Mouse (Mus musculus) MN1 (cell line): ENCODE data around the gene P2rx6.
A peak's percentile ranks its signal among the peaks of the same experiment; 100 is the strongest.
"Not testable (repeated sequence)": the region's sequence is repeated elsewhere in the genome, so short reads cannot be mapped to it uniquely, and the experiment has no call there.

Experiments used
- DNase-seq: peaks from one replicate; pipeline ENCODE4 v3.0.0-alpha.2; 2016; ENCODE audit warnings: low spot score

The P2rx6 gene

GRCm38 (mm10) chr16:17561128-17561750 lies 446 bp upstream of the P2rx6 start, which contains the start of gene Lrrc74b:
TSS of gene Lrrc74b (minus strand) at chr16:17561247.
- DNase-seq: peak; percentile 92

GRCm38 (mm10) chr16:17563580-17563979 lies 1.9 kb downstream of the P2rx6 start:
- no peak for DNase-seq

- no peak for DNase-seq
Measured at GRCm38 (mm10) chr16:17564221-17564620, 2.5 kb downstream of the P2rx6 start.

GRCm38 (mm10) chr16:17564771-17565170 lies 3.1 kb downstream of the P2rx6 start:
- DNase-seq: no peak

GRCm38 (mm10) chr16:17566186-17566585 lies 4.5 kb downstream of the P2rx6 start:
- DNase-seq: no peak

GRCm38 (mm10) chr16:17575870-17576824 lies 14.5 kb downstream of the P2rx6 start:
- DNase-seq: peak; percentile 43

- no peak for DNase-seq
Measured at GRCm38 (mm10) chr16:17576825-17577215, 15.1 kb downstream of the P2rx6 start.

GRCm38 (mm10) chr16:17583064-17583463 lies 21.4 kb downstream of the P2rx6 start, which contains the start of gene Slc7a4:
TSS of gene Slc7a4 (minus strand) at chr16:17583214.
- DNase-seq: no peak

- DNase-seq: no peak
Measured at GRCm38 (mm10) chr16:17584555-17584954, 22.9 kb downstream of the P2rx6 start.

- DNase-seq: no peak
Measured at GRCm38 (mm10) chr16:17590731-17591130, 29.0 kb downstream of the P2rx6 start.

GRCm38 (mm10) chr16:17600944-17601562 lies 39.4 kb downstream of the P2rx6 start:
- DNase-seq: no peak

- no peak for DNase-seq
Measured at GRCm38 (mm10) chr16:17604941-17605340, 43.3 kb downstream of the P2rx6 start.

- no peak for DNase-seq
Measured at GRCm38 (mm10) chr16:17605684-17606083, 44.0 kb downstream of the P2rx6 start.

GRCm38 (mm10) chr16:17611383-17611782 lies 49.7 kb downstream of the P2rx6 start:
- no peak for DNase-seq

- not testable (repeated sequence) for DNase-seq
Measured at GRCm38 (mm10) chr16:17614740-17615139, 53.1 kb downstream of the P2rx6 start.

- DNase-seq: no peak
Measured at GRCm38 (mm10) chr16:17616212-17616611, 54.5 kb downstream of the P2rx6 start.

GRCm38 (mm10) chr16:17617922-17618565 lies 56.4 kb downstream of the P2rx6 start:
- peak; percentile 76 for DNase-seq

- DNase-seq: peak; percentile 93
Measured at GRCm38 (mm10) chr16:17619198-17620105, 57.8 kb downstream of the P2rx6 start, which contains the start of gene Smpd4. TSS of gene Smpd4 (plus strand) at chr16:17619354.

GRCm38 (mm10) chr16:17621936-17622335 lies 60.3 kb downstream of the P2rx6 start:
- DNase-seq: no peak

GRCm38 (mm10) chr16:17625488-17626268 lies 64.0 kb downstream of the P2rx6 start:
- peak; percentile 75 for DNase-seq
